Mouse (Mus musculus): ENCODE results near the gene Nacc1.

Gene Nacc1

GRCm38 (mm10) chr8:84714161-84714560 lies 26.5 kb upstream of the Nacc1 start:
- DNase-seq (ENCODE audit: low read depth, low spot score): no peak

GRCm38 (mm10) chr8:84713381-84713780 lies 25.7 kb upstream of the Nacc1 start:
- no peak for DNase-seq (ENCODE audit: low read depth, low spot score)

DNA sequence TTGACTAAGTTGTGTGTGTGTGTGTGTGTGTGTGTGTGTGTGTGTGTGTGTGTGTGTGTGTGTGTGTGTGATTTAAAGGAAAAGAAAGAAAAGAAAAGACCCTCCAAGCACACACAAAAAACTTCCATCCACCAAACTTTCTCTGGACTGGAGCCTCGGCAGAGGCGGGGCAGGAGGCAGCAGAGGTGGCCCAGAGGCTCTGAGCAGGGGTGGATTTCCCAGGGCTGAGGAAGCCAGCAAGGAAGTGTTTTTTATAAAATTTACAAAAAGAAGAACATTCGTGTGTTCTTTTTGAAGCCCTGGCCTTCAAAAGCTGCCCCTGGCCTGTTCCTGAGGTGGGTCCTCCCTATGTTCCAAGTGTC lies 25.1 kb upstream of the Nacc1 start:
- DNase-seq (ENCODE audit: low read depth, low spot score): no peak

DNA sequence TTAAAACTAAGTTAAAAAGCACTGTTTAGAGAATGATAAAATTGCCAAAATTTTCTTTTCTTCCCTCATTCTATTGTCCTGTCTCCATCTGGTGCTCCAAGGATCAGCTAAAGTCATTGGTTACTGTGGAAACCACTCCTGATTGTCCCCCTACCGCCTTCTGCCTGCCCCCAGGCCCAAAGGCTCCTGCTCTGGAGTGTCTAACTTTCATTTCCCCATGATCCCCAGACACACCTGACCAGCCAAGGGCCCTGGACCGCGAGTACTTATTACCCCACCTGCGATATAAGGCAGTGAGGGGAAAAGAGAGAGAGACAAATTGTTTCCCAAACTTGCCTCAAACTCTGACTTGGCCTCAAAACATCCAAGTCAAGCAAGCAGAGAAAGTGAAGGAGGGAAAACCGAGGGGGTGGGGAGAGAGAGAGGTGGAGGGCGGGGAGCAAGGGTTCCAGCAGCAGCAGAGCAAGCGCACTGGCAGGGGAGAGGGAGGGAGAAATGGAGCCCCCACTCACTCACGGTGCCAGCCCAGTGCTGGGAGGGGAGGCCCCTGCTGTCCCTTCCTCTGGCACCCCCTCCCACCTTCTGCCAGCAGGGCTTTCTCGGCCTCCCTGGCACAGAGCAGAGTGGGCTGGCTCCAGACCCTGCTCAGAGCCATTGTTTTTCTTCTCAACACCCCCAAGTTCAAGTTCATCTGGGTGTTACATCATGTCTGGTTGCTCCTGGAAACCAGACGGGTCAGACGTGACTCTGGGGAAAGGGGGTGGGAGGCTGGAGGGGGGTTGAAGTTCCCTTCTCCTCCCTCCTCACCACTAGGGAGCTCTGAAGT lies 24.5 kb upstream of the Nacc1 start:
- DNase-seq (ENCODE audit: low read depth, low spot score): peak; percentile 93

GRCm38 (mm10) chr8:84711312-84711711 lies 23.6 kb upstream of the Nacc1 start:
- no peak for DNase-seq (ENCODE audit: low read depth, low spot score)

DNA sequence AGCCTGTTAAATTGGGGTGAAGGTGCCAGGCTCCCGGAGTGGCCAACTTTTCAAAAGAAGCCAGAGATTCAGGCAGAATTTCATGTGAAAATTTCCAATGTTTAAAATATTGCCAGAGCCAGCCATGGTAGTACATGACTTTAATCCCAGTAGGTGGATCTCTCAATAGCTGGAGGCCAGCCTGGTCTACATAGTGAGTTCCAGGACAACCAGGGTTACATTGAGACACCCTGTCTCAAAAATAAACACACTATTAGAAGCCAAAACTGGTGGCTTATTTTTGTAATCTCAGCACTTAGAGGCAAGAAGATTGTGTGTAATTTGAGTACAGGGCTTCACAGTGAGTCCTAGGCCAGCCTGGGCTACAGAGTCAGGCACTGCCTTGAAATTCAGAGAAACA lies 22.3 kb upstream of the Nacc1 start:
- DNase-seq (ENCODE audit: low read depth, low spot score): no peak

DNA sequence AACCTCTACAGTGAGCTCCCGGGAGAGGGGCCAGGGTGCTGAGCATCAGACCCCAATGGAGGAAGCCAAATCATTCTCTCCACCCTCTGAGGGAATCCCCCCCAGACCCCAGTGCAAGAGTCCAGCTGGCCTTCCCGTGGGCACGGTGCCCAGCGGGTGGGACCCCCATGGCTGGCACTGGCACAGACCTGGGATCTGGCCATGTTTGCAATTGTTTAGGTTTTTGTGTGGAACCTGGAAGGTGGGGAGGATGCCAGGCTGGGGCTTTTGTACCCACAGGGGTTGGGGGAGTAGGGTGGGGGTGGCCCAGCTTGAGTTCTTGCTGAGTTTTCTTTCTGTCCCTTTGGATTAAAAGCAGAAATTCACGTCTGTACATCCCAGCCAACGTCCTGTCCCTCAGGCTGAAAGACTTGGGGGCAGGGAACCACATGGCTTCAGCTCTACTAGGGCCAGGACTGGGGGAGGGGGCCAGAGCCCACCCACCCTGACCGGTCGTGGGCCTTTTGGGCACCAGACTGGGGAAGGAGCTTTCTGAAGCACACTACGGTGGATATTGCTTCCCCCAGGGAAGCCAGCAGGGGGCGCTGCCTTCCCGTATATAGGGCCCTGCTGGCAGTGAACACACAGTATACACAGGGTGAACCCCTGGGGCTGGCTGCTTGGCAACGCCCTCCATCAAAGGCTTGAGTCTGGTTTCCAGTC lies 21.3 kb upstream of the Nacc1 start:
- peak; percentile 94 for DNase-seq (ENCODE audit: low read depth, low spot score)

GRCm38 (mm10) chr8:84708071-84708541 lies 20.4 kb upstream of the Nacc1 start:
- no peak for DNase-seq (ENCODE audit: low read depth, low spot score)

- no peak for DNase-seq (ENCODE audit: low read depth, low spot score)
These were observed 19.7 kb upstream of the Nacc1 start for GRCm38 (mm10) chr8:84707267-84707883.

GRCm38 (mm10) chr8:84706610-84707266 lies 19.1 kb upstream of the Nacc1 start:
- no peak for DNase-seq (ENCODE audit: low read depth, low spot score)

- no peak for DNase-seq (ENCODE audit: low read depth, low spot score)
These were observed 18.3 kb upstream of the Nacc1 start for GRCm38 (mm10) chr8:84705960-84706359.

- no peak for DNase-seq (ENCODE audit: low read depth, low spot score)
These were observed 17.5 kb upstream of the Nacc1 start for GRCm38 (mm10) chr8:84704867-84705831.

GRCm38 (mm10) chr8:84704356-84704755 lies 16.7 kb upstream of the Nacc1 start:
- peak; percentile 86 for DNase-seq (ENCODE audit: low read depth, low spot score)

GRCm38 (mm10) chr8:84703466-84704249 lies 16.0 kb upstream of the Nacc1 start:
- no peak for DNase-seq (ENCODE audit: low read depth, low spot score)

DNA sequence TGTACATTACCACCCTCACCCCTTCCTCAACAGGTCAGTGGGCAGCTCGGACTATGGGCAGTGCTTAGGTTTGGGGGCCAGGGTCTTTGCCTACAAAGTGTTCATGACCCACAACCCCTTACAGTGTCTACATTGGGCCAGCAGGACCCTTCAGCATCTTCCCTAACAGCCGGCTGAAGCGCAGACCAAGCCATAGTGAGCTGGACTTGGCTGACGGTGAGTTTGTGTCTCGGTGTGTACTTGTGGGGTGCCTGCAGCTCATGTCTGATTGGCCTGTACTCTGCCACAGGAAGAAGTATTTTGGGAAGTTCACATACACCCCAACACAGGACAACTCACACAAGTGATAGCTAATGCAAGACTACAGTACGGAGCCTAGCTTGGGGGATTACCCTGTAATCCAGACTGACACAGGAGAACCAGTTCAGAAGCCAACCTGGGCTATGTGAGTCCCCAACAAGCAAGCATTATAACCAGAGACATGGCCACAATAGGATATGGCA lies 15.4 kb upstream of the Nacc1 start:
- DNase-seq (ENCODE audit: low read depth, low spot score): no peak

DNA sequence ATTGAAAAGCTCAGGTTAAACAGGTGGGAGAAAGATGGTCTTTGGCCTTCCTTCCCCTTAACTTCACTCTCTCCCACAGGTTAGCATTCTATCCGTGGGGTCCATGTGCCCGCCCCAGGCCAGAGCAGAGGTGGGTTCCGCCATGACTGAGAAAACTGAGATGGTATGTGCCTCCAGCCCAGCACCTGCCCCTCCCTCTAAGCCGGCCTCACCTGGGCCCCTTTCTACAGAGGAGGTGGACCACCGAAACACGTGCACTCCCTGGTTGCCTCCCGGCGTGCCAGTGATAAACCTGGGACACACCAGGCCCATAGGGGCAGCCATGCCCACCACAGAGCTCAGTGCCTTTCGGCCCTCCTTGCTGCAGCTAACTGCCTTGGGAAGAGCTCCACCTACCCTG lies 14.9 kb upstream of the Nacc1 start:
- DNase-seq (ENCODE audit: low read depth, low spot score): no peak

DNA sequence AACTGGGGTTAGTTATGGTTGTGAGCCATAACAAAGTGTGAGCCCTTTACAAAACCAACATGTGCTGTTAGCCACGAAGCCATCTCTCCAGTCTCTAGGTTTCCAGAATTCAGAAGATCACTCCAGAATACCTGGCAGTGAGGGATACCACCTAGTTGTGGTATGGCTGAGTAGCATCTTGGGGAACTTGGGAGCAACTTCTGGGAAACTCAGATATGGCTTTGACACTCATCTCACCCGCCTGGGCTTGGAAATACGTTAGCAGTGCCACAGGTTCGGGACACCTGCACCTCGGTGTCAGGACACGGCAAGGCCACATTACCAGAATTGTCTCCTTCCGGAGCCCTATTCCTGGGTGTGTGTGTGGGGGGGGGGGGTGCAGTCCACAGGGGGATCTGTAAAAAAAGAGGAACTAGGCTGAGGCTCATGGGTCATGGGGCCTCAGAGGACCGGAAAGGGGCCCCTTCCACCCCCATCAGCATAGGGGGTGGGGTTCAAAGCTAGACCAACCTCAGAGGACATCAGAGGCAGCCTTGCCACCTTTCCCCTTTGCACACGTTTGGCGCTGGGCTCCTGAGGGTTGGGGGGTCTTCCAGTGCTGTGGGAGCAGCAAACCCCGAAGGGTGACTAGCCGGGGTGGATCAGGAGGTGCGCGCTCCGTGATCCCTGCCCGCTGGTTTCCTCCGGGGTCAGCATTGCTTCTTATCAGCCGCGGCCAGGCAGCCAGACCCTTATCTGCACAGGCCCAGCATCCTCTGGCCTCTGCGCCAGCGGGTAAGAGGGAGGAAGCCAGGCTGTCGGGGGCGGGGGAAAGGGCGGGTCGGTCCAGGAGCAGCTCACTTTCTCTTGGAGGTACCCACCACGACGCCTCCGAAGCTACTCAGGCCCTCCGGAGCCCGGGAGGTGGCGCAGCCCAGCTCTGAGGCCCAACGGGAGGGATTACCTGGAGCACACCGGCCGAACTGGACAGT lies 13.6 kb upstream of the Nacc1 start, which contains the start of gene Lyl1:
Gene Lyl1 (plus strand): TSS at position 517 of the 971 bp plus-strand sequence.
- DNase-seq (ENCODE audit: low read depth, low spot score): no peak

GRCm38 (mm10) chr8:84700526-84700925 lies 12.9 kb upstream of the Nacc1 start:
- DNase-seq (ENCODE audit: low read depth, low spot score): no peak
